Mouse (Mus musculus) midbrain, embryonic 15.5 days (tissue): ENCODE results near the gene Acbd4. TPM values are rescaled to one million over a fixed set of nuclear protein-coding genes. Genes with fewer than 3 reads are reported as not detected.

Source experiments
- ATAC-seq: fragments of 200-750 bp; cut with Nextera tagmentation; replicated peaks from 2 replicates; pipeline ENCODE4 v1.8.0; 2017; ENCODE audit warnings: moderate TSS enrichment
- H3K27ac ChIP-seq: fragments of 300-500 bp; sonication (generic); 2 replicates; pipeline ENCODE4 v1.5.1; 2015; ENCODE audit warnings: mild to moderate bottlenecking, inconsistent platforms
- H3K27me3 ChIP-seq: fragments of 300-500 bp; sonication (generic); replicated peaks from 2 replicates; pipeline ENCODE4 v1.6.1; 2015; ENCODE audit warnings: inconsistent platforms
- H3K36me3 ChIP-seq: fragments of 300-500 bp; sonication (generic); replicated peaks from 2 replicates; pipeline ENCODE4 v1.6.1; 2015; ENCODE audit warnings: inconsistent platforms
- H3K4me1 ChIP-seq: fragments of 300-500 bp; sonication (generic); 2 replicates; pipeline ENCODE4 v1.6.1; 2015; ENCODE audit warnings: inconsistent platforms
- H3K4me2 ChIP-seq: fragments of 300-500 bp; sonication (generic); 2 replicates; pipeline ENCODE4 v1.6.1; 2015; ENCODE audit warnings: inconsistent platforms, mild to moderate bottlenecking, moderate library complexity
- H3K4me3 ChIP-seq: fragments of 300-500 bp; sonication (generic); 2 replicates; pipeline ENCODE4 v1.5.1; 2015; ENCODE audit warnings: mild to moderate bottlenecking, inconsistent platforms
- H3K9ac ChIP-seq: fragments of 300-500 bp; sonication (generic); 2 replicates; pipeline ENCODE4 v1.6.1; 2015; ENCODE audit warnings: mild to moderate bottlenecking, inconsistent platforms
- H3K9me3 ChIP-seq: fragments of 300-500 bp; sonication (generic); 2 replicates; pipeline ENCODE4 v1.6.1; 2016; ENCODE audit warnings: inconsistent platforms
- WGBS: fragments of 180-500 bp; shearing (Covaris S2); methylation state at CpG from one replicate; pipeline ENCODE4 v1.1.7; 2015; ENCODE audit warnings: mixed read lengths; 5-methylcytosine and 5-hydroxymethylcytosine counted together
- polyA plus RNA-seq: library from polyadenylated mRNA; unstranded; fragments of >200 nt; fragmentation: Nextera tagmentation; extraction: Ambion mirVana; gene quantifications from 2 replicates; pipeline ENCODE4 v1.2.1, GENCODE M21; 2015

The Acbd4 gene
- polyA plus RNA-seq, 1 experiment from 2014 or later: 9.7 TPM

DNA sequence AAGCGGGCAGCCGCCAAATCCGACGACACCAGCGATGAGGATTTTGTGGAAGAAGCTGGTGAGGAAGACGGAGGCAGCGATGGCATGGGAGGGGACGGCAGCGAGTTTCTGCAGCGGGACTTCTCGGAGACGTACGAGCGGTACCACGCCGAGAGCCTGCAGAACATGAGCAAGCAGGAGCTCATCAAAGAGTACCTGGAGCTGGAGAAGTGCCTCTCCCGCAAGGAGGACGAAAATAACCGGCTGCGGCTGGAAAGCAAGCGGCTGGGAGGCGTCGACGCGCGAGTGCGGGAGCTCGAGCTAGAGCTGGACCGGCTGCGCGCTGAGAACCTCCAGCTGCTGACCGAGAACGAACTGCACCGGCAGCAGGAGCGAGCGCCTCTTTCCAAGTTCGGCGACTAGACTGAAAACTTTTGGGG is 16.1 kb downstream of the Acbd4 start:
- WGBS: under 1% methylated on average over 38 of the region's 38 CpGs
- no peaks in the 10 kb centered on the region for H3K9me3 ChIP-seq
- 0 out of 2 replicates have a peak overlapping the region, but pooled peaks have one; percentile 49 for H3K27ac ChIP-seq
- peak overlapping the region; percentile 65 for H3K9ac ChIP-seq
- ATAC-seq: no peak
- peaks cover 13% of the 10 kb centered on the region for H3K27me3 ChIP-seq
- H3K36me3 ChIP-seq: no peaks in the 10 kb centered on the region
- H3K4me3 ChIP-seq: peak overlapping the region; percentile 76
- peaks cover 39% of the 10 kb centered on the region for H3K4me1 ChIP-seq
- H3K4me2 ChIP-seq: peak overlapping the region; percentile 96

DNA sequence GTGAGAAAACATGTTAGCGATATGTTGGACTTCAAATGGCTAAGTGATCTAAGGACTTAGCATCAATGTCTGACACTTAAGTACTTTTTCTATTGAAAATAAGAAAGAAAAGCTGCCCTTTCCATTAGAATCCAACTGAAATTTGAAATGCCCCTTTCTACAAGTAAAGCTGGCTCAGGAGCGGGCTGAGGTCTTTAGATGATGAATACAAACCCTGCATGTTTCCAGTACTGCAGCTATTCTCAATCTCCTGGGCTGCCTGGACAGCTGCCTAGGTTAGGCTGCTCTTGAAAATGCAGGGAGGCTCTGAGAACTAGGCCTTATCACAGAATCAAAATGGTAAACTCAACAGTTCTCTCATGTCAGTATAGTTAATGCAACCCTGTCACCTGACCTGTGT is 17.4 kb downstream of the Acbd4 start:
- Histone ChIP-seq H3K36me3 (no peaks in the 10 kb centered on the region), H3K4me1 (peaks cover 35% of the 10 kb centered on the region), H3K9ac (no peak overlapping the region; the same call in 1 of the 2 replicates), H3K27me3 (peaks cover 1% of the 10 kb centered on the region; the same call in 1 of the 2 replicates), H3K4me3 (0 out of 2 replicates have a peak overlapping the region, but pooled peaks have one; percentile 76), H3K4me2 (peak overlapping the region; percentile 96), H3K27ac (no peak overlapping the region), H3K9me3 (no peaks in the 10 kb centered on the region)
- 82% methylated on average over 2 of the region's 2 CpGs for WGBS
- no peak for ATAC-seq

DNA sequence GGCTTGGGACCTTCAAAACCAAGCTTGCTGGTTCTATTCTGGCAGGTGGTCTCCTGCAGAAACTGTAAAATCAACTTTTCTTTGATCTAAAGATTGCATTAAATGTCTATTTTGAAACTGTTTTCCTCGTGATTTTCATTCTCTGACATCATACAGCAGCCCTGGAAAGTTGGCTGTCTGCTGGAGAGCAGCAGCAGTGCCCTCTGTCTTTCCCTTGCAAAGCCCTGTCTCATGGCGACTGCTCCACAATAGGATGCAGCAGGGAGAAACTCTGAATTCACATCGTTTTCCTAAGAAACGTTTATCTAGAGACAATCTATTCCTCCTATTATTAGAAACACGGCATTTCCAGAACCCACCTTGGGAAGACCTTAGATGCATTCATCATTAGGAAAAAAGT is 18.1 kb downstream of the Acbd4 start:
- 51% methylated on average over 5 of the region's 5 CpGs for WGBS
- Histone ChIP-seq H3K4me2 (no peak overlapping the region), H3K4me1 (peaks cover 34% of the 10 kb centered on the region), H3K9ac (no peak overlapping the region), H3K36me3 (no peaks in the 10 kb centered on the region), H3K9me3 (no peaks in the 10 kb centered on the region), H3K27ac (no peak overlapping the region), H3K4me3 (no peak overlapping the region), H3K27me3 (no peaks in the 10 kb centered on the region)
- ATAC-seq: no peak

DNA sequence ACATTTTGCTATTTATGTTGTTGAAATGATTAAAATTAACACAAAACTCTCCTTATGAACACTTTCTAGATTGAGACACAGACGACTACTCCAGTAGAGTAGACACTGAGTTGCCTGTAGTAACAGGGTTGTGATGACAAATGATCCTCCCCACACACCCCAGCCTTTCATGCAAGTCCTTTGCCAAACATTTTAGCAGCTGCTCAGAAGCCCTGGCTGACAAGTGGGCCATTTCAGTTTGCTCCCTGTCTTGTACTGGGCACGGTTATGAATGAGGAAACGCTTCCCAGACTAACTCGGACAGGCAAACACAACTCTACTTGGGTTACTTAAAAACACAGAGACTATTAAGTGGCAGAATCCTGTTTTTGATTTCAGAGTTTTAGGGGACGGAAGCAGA is 18.8 kb downstream of the Acbd4 start:
- no peak overlapping the region for H3K4me3 ChIP-seq
- 74% methylated on average over 5 of the region's 5 CpGs for WGBS
- no peak overlapping the region for H3K9ac ChIP-seq
- no peak overlapping the region for H3K27ac ChIP-seq
- H3K9me3 ChIP-seq: no peaks in the 10 kb centered on the region
- H3K27me3 ChIP-seq: no peaks in the 10 kb centered on the region
- H3K4me1 ChIP-seq: peaks cover 30% of the 10 kb centered on the region
- H3K36me3 ChIP-seq: no peaks in the 10 kb centered on the region
- no peak overlapping the region for H3K4me2 ChIP-seq
- ATAC-seq: no peak

DNA sequence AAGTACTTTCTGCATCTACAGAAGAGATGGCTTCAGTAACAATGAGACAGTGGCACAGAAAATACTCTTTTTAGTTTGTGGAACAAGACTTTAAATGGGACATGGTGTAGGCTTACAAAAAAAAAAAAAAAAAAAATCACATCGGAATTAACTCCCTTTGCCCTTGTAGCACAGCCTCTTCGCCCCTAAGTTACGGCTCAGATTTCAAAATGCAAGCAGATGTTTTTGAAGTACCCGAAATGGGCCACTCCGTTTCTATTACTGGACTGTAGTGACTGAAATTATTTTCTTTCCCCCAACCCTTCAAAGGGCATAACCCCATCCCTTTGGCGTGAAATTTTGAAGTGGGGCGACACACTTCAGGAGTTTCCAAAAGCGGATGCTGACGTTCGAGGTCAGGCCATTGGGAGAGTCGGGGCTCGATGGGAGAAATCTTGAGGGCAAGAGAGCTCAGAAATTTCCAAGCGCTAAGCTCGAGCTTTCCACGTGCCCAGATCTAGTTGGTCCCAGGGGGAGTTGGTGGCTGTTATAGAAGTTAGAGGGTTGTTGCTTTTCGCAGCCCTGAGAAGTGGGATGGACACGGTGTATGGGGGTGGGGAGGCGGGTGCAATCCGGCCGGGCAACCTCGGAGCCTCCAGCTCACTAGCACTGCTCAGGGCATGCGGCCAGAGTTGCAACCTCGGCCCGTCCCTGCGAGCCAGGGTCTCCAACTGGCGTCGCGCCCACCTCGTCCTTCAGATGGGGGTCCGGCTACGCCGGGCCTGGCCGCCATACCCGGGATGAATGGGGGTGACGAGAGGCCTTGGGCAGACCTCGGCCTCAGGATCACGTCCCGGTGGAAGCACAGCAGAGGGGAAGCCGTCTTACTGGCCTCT is 30.5 kb downstream of the Acbd4 start, which contains the start of gene Hexim2:
Gene Hexim2, plus strand, starts transcription at position 729 of the 875 bp plus-strand sequence.
- peak within 1 kb of the TSS; percentile 90 for H3K4me3 ChIP-seq
- H3K27ac ChIP-seq: peak within 1 kb of the TSS; percentile 98
- peak; percentile 70 for ATAC-seq
- peak within 1 kb of the TSS; percentile 64 for H3K4me2 ChIP-seq
- H3K36me3 ChIP-seq: no peaks in the 10 kb centered on the region
- no peaks in the 10 kb centered on the region for H3K27me3 ChIP-seq
- 1% methylated on average over 39 of the region's 39 CpGs for WGBS
- H3K9ac ChIP-seq: peak within 1 kb of the TSS; percentile 99
- peaks cover 38% of the 10 kb centered on the region for H3K4me1 ChIP-seq
- no peaks in the 10 kb centered on the region for H3K9me3 ChIP-seq

DNA sequence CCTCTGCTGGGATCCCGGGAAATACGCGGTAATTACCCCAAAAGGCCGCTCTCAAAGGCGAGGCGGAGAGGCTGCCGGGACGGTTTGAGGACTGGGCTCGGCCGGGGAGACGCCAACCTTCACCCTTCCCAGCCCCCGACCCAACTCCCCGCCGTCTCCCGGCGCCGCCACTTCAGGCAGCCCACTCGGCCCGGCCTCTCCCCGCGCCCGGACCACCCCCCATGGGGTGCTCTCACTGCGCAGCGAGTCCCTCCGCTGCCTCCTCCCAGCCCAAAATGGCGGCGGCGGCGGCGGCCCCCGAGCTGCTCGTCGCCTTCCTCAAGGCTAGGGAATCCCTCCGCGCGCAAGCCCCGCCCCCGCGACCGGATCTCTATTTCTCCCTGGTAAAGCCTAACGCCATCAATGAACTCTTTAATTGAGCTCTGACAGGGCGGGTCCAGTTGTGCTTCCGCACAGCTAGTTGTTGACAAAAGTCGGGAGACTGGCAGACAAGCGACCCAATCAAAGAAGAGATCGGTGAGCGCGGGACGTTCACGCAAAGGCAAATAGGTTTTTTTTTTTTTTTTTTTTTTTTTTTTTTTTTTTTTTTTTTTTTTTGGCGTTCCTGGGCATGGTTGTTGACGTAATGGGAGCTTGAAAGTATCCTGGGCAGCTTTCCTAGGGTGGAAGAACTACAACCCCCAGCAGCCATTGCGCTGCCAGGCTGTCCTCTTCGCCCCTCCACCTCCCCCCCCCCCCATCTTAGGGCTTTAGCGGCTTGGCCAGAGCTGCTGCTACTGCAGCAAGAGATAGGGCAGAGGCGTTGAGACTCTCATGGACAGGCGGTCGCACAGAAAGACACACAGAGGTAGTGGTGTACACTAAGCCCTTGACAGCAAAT is 31.3 kb downstream of the Acbd4 start:
- Histone ChIP-seq H3K9ac (peak overlapping the region; percentile 99), H3K4me3 (peak overlapping the region; percentile 90), H3K9me3 (no peaks in the 10 kb centered on the region), H3K4me1 (peaks cover 38% of the 10 kb centered on the region), H3K27ac (peak overlapping the region; percentile 98), H3K36me3 (no peaks in the 10 kb centered on the region), H3K27me3 (no peaks in the 10 kb centered on the region), H3K4me2 (peak overlapping the region; percentile 64)
- peak; percentile 95 for ATAC-seq
- under 1% methylated on average over 58 of the region's 58 CpGs for WGBS

DNA sequence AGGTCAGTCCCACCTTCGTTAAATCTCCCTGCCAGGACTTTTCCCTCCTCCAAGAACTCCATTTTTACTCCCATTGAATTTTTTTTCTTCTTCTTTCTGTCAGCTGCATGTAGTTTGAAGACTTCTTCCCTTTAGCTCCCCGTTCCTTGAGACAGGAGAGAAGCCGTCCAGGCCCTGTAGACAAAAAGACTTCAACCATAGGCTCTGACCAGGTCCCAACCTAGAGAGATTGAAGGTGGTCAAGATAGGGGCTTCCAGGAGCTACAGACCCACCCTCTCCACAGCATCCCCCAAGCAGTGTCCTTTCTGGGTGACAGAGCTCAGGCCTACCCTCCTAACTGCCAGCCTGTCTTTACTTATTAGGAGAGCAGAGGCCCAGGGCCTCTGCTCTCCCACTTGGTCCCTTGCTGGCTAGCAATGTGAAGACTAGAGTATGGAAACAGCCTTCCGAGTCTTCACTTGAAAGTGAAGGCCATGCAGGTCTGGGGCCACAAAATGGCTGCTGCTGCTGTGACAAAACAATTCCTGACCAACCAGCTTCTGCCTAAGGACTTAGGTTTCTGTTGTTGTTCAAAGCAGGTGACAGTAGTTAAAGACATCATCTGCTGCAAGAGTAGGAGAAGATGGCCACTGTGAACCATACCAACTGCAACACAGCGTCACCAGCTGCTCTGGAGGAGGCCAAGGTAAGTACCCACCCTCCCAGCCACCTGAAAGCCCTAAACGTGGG is 32.1 kb downstream of the Acbd4 start:
- peak overlapping the region; percentile 82 for H3K27ac ChIP-seq
- peak; percentile 20; the same call in 1 of the 2 replicates for ATAC-seq
- WGBS: 55% methylated on average over 6 of the region's 6 CpGs

DNA sequence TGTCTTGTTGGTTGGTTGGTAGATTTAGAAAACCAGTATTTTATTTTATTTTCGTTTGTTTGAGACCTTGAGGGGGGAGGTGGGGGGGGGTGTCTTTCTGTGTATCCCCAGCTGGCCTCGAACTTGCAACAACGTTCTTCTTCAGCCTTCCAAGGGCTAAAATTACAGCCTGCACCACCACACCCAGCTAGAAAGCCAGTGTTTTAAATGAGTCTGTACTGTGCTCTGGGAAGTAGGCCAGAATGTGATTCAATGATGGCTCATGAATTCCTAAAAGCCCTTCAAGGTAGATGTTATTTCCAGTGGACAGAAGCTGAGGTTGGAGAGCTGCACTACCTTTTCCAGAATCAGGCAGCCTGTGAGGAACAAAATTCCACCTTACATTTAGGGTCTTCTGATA is 32.7 kb downstream of the Acbd4 start:
- peak overlapping the region; percentile 27; the same call in 1 of the 2 replicates for H3K4me3 ChIP-seq
- 79% methylated on average over 3 of the region's 3 CpGs for WGBS
- peak overlapping the region; percentile 52 for H3K4me2 ChIP-seq
- peaks cover 38% of the 10 kb centered on the region for H3K4me1 ChIP-seq
- H3K9me3 ChIP-seq: no peaks in the 10 kb centered on the region
- ATAC-seq: no peak
- H3K27ac ChIP-seq: peak overlapping the region; percentile 82; the same call in 1 of the 2 replicates
- no peaks in the 10 kb centered on the region for H3K27me3 ChIP-seq
- H3K36me3 ChIP-seq: peaks cover 7% of the 10 kb centered on the region; the same call in 1 of the 2 replicates
- no peak overlapping the region for H3K9ac ChIP-seq

More for the DNA sequence above, 32.1 kb downstream of the Acbd4 start:
- Histone ChIP-seq H3K4me2 (peak overlapping the region; percentile 52), H3K27me3 (no peaks in the 10 kb centered on the region), H3K9me3 (no peaks in the 10 kb centered on the region), H3K36me3 (0 out of 2 replicates have a peak, but pooled peaks cover under 1% of the 10 kb centered on the region), H3K4me3 (peak overlapping the region; percentile 27), H3K4me1 (peaks cover 38% of the 10 kb centered on the region), H3K9ac (peak overlapping the region; percentile 29; the same call in 1 of the 2 replicates)

DNA sequence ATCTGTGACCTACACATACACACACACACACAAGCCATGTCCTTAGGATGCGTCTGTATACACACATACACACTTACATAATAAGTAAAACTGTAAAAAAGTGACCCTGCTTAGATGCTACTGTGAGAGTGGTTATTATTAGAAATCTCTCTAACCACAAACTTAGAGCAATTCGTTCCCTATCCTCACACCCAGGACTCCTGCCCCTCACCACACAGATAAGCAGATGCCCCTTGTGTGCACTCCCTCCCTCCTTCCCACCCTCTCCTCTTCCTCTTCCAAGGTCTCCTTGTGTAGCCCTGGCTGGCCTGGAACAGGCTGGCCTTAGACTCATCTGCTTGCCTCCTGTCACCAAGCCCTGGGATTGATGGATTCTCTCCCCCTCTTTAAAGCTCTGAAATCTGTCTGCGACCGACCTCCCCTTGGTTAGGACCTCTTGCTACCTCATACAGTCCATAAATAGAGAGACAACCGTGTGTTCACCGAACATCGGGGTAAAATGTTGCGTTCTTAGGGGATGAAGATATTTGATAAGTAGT is 34.6 kb downstream of the Acbd4 start:
- no peaks in the 10 kb centered on the region for H3K27me3 ChIP-seq
- no peak overlapping the region for H3K4me2 ChIP-seq
- H3K9me3 ChIP-seq: no peaks in the 10 kb centered on the region
- no peak overlapping the region for H3K27ac ChIP-seq
- H3K4me1 ChIP-seq: peaks cover 33% of the 10 kb centered on the region
- 89% methylated on average over 8 of the region's 8 CpGs for WGBS
- no peak overlapping the region for H3K4me3 ChIP-seq
- peaks cover 8% of the 10 kb centered on the region; the same call in 1 of the 2 replicates for H3K36me3 ChIP-seq
- no peak overlapping the region for H3K9ac ChIP-seq
- ATAC-seq: no peak

DNA sequence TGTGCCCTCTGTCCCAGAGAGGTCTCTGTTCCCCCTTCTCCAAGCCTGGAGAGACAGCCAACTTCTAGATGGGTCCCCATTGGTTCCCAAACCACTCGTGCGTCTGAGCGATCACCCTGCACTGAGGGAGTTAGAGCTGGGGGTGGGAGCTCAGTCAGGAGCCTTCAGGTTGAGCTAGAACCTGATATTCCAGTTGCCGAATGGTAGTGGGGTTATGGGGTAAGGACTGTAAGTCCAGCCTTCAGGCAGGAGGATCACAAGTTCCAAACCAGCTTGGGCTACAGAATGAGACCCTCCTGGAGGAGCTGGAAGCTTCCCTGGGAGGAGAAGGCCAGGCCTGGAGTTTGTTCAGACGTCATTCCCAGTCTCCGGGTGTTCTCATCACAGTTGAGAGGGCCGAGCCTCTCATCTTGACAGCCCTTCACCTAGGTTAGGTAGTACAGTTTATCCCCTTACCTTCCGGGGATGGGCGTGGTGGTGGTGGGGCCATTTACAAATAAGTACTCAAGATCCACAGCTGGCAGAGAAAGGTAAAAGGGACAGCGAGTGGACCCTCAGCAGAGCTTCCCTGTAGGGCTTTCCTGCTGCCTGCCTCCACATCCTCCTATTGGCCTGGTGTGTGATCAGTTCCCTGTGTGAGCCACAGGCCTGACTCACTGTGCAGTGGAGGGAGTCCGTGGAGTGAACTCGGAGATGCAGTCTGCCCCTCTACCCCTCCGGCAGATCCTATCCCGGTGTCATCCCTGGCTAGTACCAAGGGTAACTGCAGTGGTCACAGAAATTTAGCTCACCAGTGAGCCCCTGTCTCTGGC is 38.7 kb downstream of the Acbd4 start:
- Histone ChIP-seq H3K4me1 (peaks cover 26% of the 10 kb centered on the region), H3K4me2 (no peak overlapping the region), H3K27me3 (no peaks in the 10 kb centered on the region), H3K36me3 (peaks cover 8% of the 10 kb centered on the region; the same call in 1 of the 2 replicates), H3K4me3 (no peak overlapping the region), H3K9ac (no peak overlapping the region), H3K9me3 (no peaks in the 10 kb centered on the region), H3K27ac (no peak overlapping the region)
- WGBS: 81% methylated on average over 14 of the region's 14 CpGs
- ATAC-seq: no peak

DNA sequence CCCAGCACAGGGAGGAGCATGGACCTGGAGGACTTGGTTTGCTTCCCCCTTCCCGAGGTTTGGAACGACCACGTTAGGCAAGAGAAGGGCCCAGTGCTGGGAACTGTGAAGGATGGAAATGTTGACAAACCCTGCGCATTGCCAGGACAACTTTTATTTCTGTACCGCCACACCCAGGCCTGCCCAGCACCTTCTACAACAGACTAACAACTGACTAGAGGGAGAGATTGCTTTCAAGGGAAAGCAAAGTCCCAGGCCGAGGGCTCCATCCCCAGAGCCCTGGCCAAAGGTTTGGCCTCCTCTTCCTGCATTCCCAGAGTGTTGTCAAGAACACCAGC is 39.2 kb downstream of the Acbd4 start:
- no peak for ATAC-seq
- Histone ChIP-seq H3K27me3 (no peaks in the 10 kb centered on the region), H3K27ac (peak overlapping the region; percentile 3; the same call in 1 of the 2 replicates), H3K36me3 (peaks cover 8% of the 10 kb centered on the region; the same call in 1 of the 2 replicates), H3K4me1 (peaks cover 22% of the 10 kb centered on the region), H3K9ac (no peak overlapping the region), H3K4me3 (no peak overlapping the region), H3K4me2 (no peak overlapping the region), H3K9me3 (no peaks in the 10 kb centered on the region)
- 60% methylated on average over 6 of the region's 6 CpGs for WGBS
